Mouse (Mus musculus): ENCODE data around the gene Odaph. TPM values are rescaled to one million over a fixed set of nuclear protein-coding genes. Genes with fewer than 3 reads are reported as not detected.

Gene Odaph
- polyA plus RNA-seq, 1 experiment from 2014 or later, result not detected

DNA sequence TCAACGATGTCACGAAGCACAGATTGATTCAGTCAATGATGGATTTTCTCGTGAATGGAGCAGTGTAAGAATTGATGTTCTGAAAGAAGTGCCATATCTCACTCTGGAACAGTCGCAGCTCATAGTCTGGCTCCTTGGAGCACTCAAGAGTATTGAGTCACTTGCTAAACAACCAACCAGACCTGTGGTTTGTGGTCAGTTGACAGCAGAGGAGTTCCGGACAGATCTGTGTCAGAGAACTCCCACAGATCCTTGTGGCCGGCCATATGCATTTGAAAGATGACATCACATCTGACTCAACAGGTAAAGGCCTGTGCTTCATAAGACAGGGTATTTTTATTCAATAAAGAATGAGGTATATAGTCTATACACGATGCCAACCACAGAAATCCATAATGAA, 13.3 kb upstream of the Odaph start:
- DNase-seq (ENCODE audit: low spot score), result no peak
- no peak overlapping the region for H3K4me3 ChIP-seq
- no peaks in the 10 kb centered on the region for H3K4me1 ChIP-seq
- H3K27me3 ChIP-seq (ENCODE audit: low read depth, poor library complexity, severe bottlenecking), result no peaks in the 10 kb centered on the region
- no peaks in the 10 kb centered on the region for H3K9me3 ChIP-seq (replicated peaks)
- no peak overlapping the region for H3K27ac ChIP-seq
- H3K36me3 ChIP-seq, result 0 out of 2 replicates have a peak, but pooled peaks cover 6% of the 10 kb centered on the region
- WGBS, result 93% methylated on average over 7 of the region's 7 CpGs

DNA sequence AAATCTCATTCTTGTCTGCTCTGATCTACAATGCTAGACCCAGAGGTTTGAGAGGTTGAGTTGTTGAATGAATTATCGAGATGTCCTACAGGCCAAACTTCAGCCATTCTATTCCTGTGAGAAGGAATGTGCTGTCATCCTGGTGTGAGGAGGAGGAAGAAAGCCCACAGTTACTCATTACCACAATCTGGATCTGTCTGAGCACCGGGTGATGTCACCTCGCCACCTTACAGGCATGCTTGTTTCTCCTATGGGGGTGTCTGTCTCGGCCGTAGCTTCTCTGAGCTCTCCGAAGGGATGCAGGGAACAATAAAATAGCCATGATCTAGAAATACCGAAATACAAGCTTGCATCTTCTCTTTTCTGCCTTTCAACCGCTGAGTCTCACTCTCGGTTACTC, 11.5 kb upstream of the Odaph start:
- Histone ChIP-seq H3K36me3 (no peaks in the 10 kb centered on the region), H3K4me3 (no peak overlapping the region), H3K4me1 (no peaks in the 10 kb centered on the region), H3K27me3 (ENCODE audit: low read depth, poor library complexity, severe bottlenecking) (no peaks in the 10 kb centered on the region), H3K27ac (no peak overlapping the region), H3K9me3 (replicated peaks) (no peaks in the 10 kb centered on the region)
- WGBS, result 88% methylated on average over 9 of the region's 9 CpGs
- DNase-seq (ENCODE audit: low spot score), result no peak

DNA sequence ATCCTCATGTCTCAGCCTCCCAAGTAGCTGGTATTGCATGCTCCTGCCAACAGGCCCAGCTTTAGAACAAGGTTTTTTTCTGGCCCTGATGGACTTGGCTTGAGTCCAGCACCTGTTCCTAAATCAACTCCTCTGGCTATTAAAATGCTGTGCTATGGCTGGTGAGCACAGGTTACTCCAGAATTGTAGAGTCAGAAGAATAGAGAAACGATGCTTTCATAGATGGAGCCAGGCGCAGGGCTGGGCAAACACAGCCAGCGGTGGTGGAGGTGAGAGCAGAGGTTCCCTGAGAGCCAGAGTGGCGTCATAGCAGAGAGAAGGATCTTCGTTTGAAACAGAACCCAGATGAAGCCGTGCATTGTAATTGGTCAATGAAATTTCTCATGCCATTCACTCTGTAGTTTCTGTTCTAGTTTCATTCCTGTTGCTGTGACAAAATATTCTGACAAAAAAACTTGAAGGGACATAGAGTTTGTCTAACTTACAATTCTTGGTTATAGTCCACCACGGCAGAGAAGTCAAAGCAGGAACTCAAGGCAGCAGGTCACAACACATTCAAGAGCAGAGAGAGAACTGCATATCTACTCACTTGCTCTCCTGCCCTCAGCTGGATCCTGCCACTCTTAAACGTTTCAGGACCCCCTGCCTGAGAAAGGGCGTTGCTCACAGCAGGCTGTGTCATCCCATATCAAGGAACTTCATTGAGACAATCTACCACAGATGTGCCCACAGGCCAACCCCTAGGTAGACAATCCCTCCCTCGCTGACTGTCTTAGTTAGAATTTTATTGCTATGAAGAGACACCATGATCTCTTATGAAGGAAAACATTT, 10.5 kb upstream of the Odaph start:
- Histone ChIP-seq H3K27ac (no peak overlapping the region), H3K27me3 (ENCODE audit: low read depth, poor library complexity, severe bottlenecking) (no peaks in the 10 kb centered on the region), H3K4me3 (no peak overlapping the region), H3K4me1 (no peaks in the 10 kb centered on the region), H3K36me3 (no peaks in the 10 kb centered on the region), H3K9me3 (replicated peaks) (no peaks in the 10 kb centered on the region)
- no peak for DNase-seq (ENCODE audit: low spot score)
- WGBS, result 78% methylated on average over 10 of the region's 10 CpGs

DNA sequence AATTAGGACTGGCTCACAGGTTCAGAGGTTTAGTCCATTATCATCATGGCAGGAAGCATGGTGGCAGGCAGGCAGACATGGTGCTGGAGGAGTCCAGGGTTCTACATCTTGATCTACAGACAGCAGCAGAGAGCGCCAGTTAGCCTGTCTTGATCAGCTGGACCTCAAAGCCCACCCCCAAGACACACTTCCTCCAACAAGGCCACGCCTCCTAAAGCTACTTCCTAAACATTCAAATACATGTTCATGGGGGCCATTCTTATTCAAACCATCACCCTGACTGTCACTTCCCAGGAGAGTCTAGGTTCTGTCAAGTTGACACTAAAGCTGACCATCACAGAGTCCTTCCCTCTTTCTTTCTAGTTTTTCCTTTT, 9.9 kb upstream of the Odaph start:
- Histone ChIP-seq H3K27me3 (ENCODE audit: low read depth, poor library complexity, severe bottlenecking) (no peaks in the 10 kb centered on the region), H3K4me3 (no peak overlapping the region), H3K36me3 (no peaks in the 10 kb centered on the region), H3K4me1 (no peaks in the 10 kb centered on the region), H3K27ac (no peak overlapping the region), H3K9me3 (replicated peaks) (no peaks in the 10 kb centered on the region)
- 91% methylated on average over 2 of the region's 2 CpGs for WGBS
- DNase-seq (ENCODE audit: low spot score), result no peak

DNA sequence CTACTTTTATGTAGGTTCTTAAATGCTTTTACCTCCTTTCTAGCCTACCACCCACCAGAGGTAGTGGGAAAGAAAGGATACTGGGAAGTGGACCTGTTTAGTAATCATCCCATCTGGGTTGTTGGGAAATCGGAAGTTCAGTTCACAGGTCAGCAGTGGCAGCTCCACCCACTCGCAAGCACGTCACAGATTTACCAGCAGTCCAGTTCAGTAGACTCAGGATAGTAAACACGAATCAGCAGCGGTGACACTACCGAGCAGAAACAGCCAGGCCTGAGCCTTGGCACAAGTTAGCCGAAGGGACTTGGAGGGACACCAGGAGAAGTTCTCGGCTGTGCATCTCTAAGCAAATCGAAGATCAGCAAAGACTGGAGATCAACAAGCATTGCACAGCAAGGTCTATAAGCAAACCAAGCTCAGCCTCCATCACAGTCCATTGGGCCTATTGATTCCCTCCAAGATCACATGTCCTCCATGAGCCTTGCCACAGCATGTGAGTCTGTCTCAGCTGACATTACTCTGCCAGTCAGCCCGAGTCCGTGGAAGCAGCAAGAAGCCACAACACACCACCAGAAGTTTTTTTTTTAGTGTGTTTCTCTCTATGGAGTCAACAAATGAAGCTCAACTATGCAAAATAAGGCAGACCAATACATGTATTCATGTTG, 6.0 kb upstream of the Odaph start:
- DNase-seq (ENCODE audit: low spot score), result no peak
- Histone ChIP-seq H3K4me3 (no peak overlapping the region), H3K36me3 (no peaks in the 10 kb centered on the region), H3K4me1 (no peaks in the 10 kb centered on the region), H3K27ac (no peak overlapping the region), H3K27me3 (ENCODE audit: low read depth, poor library complexity, severe bottlenecking) (no peaks in the 10 kb centered on the region), H3K9me3 (replicated peaks) (no peaks in the 10 kb centered on the region)
- WGBS, result 91% methylated on average over 11 of the region's 11 CpGs

DNA sequence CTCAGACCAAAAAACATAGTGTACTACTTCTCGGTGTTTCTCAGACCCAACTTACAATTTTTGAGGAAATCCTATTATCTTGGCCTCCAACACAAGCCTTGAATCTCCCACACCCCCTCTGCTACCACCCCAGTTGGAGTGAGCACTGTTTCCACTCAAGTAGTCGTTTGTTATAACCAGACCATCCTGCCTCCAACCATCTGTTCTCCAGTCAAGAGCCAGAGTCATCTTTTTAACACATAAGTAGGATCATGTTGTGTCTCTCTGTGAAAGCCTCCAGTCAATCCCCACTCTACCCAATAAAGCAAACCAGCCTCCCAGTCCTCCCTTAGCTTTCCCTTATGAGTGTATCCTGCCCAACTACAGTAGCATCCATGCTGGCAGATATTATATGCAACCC, 3.8 kb upstream of the Odaph start:
- DNase-seq (ENCODE audit: low spot score), result no peak
- no peaks in the 10 kb centered on the region for H3K27me3 ChIP-seq (ENCODE audit: low read depth, poor library complexity, severe bottlenecking)
- H3K9me3 ChIP-seq (replicated peaks), result no peaks in the 10 kb centered on the region
- H3K27ac ChIP-seq, result no peak overlapping the region
- no peaks in the 10 kb centered on the region for H3K36me3 ChIP-seq
- H3K4me1 ChIP-seq, result no peaks in the 10 kb centered on the region
- WGBS, result 78% methylated on average over 2 of the region's 2 CpGs
- no peak overlapping the region for H3K4me3 ChIP-seq

DNA sequence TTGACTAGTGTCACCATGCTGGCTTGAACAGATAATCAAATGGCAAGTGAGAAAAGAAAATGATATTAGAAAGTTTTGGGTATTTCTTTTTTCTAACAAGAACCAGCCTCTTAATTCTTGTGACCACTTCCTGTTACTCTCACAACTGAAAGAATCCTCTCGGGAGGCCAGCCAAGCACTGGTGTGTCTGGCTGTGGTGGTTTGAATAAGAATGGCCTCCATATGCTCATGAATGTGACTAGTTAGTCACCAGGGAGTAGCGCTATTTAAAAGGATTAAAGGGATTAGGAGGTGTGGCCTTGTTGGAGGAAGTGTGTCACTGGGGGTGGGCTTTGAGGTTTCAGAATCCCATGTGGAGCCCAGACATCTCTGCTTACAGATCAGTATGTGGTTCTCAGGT, 1.6 kb upstream of the Odaph start:
- DNase-seq (ENCODE audit: low spot score), result no peak
- Histone ChIP-seq H3K36me3 (no peaks in the 10 kb centered on the region), H3K4me1 (no peaks in the 10 kb centered on the region), H3K27ac (no peak overlapping the region), H3K4me3 (no peak overlapping the region), H3K9me3 (replicated peaks) (no peaks in the 10 kb centered on the region), H3K27me3 (ENCODE audit: low read depth, poor library complexity, severe bottlenecking) (no peaks in the 10 kb centered on the region)
- WGBS, result 78% methylated on average over 2 of the region's 2 CpGs

DNA sequence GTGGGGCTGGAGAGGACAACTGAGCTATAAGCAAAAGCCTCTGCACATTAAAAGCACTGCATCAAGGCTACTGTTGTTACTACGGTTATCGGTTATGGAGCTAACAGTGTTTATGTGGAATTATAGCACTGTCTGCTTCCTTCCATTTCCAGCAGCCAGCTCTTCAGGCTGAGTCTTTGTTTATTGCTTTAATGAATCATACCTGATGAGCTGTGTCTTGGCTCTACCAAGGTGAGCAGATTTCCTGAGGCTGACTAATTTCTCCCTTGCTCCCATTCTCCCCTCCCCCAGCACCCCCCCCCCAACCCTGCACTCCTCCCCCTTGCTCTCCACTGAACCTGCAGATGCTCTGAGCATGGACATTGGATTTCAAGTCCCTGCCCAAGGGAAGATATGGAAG, 524 bp downstream of the Odaph start:
- no peak for DNase-seq (ENCODE audit: low spot score)
- 91% methylated on average over 2 of the region's 2 CpGs for WGBS
- H3K4me1 ChIP-seq, result no peaks in the 10 kb centered on the region

DNA sequence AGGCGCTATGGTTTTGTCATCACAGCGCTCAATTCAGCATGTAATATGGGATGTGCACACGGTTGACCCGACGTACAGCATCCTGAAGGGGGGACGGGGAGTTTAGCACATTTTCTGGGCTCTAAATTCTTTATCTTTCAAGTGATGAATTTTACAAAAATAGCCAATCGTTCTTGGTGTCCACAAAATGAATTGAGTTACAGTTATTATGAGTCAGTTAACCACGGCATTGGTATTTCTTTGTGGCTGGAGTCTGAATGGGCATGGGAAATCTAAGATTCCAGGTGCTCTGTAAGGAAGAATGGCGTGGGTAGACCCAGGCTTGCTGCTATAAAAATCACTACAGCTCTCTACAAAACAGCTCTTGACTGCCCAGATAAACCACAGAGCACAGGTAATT, 2.0 kb downstream of the Odaph start:
- 90% methylated on average over 9 of the region's 9 CpGs for WGBS
- Histone ChIP-seq H3K4me1 (no peaks in the 10 kb centered on the region), H3K4me3 (no peak overlapping the region), H3K27me3 (ENCODE audit: low read depth, poor library complexity, severe bottlenecking) (no peaks in the 10 kb centered on the region), H3K9me3 (replicated peaks) (no peaks in the 10 kb centered on the region), H3K36me3 (no peaks in the 10 kb centered on the region), H3K27ac (no peak overlapping the region)
- DNase-seq (ENCODE audit: low spot score), result no peak

More for the DNA sequence above, 524 bp downstream of the Odaph start:
- H3K36me3 ChIP-seq, result no peaks in the 10 kb centered on the region
- no peaks in the 10 kb centered on the region for H3K9me3 ChIP-seq (replicated peaks)
- H3K27ac ChIP-seq, result no peak overlapping the region
- H3K4me3 ChIP-seq, result no peak overlapping the region
- no peaks in the 10 kb centered on the region for H3K27me3 ChIP-seq (ENCODE audit: low read depth, poor library complexity, severe bottlenecking)

DNA sequence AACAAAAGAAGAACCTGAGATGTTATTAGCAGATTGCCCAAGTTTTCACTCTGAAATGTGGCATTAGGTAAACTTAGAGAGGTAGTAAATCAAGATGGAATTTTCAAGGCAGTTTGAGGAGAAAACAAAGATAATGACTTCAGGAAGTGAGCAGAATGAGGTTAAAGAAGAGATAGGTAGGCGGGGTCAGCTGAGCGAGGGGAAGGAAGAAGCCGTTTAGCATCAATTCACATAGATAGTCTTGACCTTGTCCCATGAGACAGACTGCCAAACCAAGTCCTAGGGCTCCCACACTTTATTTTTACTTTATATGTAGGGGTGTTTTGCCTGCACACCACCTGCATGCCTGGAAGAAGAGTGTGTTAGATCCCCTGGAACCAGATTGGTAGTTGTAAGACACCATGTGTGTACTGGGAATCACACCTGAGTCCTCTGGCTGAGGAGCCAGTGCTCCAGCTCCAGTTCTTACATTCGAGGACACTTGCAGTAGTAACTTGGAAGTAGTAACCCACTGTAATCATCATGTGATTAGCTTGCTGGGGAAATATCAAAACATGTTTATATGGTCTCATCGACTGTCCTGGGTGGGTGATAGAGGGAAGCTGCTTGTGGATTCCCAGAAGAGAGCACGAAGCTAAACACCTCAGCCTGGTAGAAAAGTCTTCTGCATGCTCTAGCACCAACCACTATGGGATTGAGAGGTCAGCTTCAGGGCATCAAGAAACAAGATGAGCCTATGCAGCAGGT, 4.1 kb downstream of the Odaph start:
- Histone ChIP-seq H3K4me1 (no peaks in the 10 kb centered on the region), H3K4me3 (no peak overlapping the region), H3K27me3 (ENCODE audit: low read depth, poor library complexity, severe bottlenecking) (no peaks in the 10 kb centered on the region), H3K36me3 (no peaks in the 10 kb centered on the region), H3K27ac (no peak overlapping the region), H3K9me3 (replicated peaks) (no peaks in the 10 kb centered on the region)
- DNase-seq (ENCODE audit: low spot score), result no peak
- WGBS, result 84% methylated on average over 6 of the region's 6 CpGs

DNA sequence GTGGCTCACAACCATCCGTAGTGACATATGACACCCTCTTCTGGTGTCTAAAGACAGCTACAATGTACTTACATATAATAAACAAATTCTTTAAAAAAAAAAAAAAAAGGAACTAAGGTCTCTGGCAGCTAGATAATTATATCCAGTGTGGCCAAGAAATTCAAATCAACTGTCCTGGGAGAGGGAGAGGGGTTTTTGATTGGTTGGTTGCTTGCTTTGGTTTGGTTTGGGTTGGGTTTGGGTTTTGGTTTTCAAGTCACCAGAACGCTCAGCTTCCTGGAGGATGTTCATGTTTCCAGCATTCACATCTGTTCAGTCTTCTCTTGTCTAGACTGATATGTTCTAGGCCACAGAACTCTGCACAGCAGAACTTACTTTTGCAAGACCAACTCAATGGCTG, 5.8 kb downstream of the Odaph start:
- H3K4me3 ChIP-seq, result no peak overlapping the region
- no peak for DNase-seq (ENCODE audit: low spot score)
- WGBS, result 91% methylated on average over 2 of the region's 2 CpGs
- H3K36me3 ChIP-seq, result no peaks in the 10 kb centered on the region
- no peaks in the 10 kb centered on the region for H3K27me3 ChIP-seq (ENCODE audit: low read depth, poor library complexity, severe bottlenecking)
- no peaks in the 10 kb centered on the region for H3K4me1 ChIP-seq
- no peaks in the 10 kb centered on the region for H3K9me3 ChIP-seq (replicated peaks)
- H3K27ac ChIP-seq, result no peak overlapping the region

DNA sequence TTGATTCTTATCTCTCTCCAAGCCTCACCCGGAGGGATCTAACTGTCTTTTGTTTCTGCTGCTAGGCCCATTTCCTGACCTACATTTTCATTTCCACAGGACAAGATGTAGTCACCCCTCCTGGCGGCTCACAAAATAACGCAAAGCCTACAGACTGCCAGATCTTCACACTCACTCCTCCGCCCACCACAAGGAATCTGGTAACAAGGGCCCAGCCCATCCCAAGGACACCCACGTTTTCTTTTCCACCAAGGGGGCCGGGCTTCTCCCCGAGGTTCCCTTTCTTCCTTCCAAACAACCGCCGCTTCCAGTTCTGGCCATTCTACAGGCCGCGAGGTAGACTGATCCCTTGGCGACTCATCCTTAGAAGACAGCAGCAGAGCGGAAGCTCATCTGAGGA, 7.3 kb downstream of the Odaph start:
- no peaks in the 10 kb centered on the region for H3K9me3 ChIP-seq (replicated peaks)
- no peaks in the 10 kb centered on the region for H3K36me3 ChIP-seq
- H3K27ac ChIP-seq, result no peak overlapping the region
- H3K4me3 ChIP-seq, result no peak overlapping the region
- H3K4me1 ChIP-seq, result no peaks in the 10 kb centered on the region
- no peak for DNase-seq (ENCODE audit: low spot score)
- no peaks in the 10 kb centered on the region for H3K27me3 ChIP-seq (ENCODE audit: low read depth, poor library complexity, severe bottlenecking)
- WGBS, result 61% methylated on average over 13 of the region's 13 CpGs

DNA sequence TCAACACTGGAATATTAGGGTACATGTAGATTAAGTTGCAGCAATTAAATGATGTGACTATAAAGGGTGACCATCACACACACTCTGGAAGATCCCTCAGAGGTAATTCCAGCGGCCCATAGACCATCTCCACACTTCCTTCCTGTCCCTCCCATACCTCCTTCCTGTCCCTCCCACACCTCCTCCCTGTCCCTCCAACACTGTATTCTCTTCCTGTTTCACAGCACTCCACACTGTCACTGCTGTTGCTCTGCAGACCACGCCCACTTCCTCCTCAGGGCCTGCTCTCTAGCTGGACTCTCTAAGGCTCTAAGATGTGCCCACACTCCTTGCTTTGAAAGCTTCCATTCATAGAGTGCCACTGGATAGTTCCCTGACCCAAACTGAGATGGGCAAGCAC, 13.5 kb downstream of the Odaph start:
- Histone ChIP-seq H3K36me3 (no peaks in the 10 kb centered on the region), H3K27me3 (ENCODE audit: low read depth, poor library complexity, severe bottlenecking) (no peaks in the 10 kb centered on the region), H3K4me3 (no peak overlapping the region), H3K4me1 (no peaks in the 10 kb centered on the region), H3K9me3 (replicated peaks) (no peaks in the 10 kb centered on the region), H3K27ac (no peak overlapping the region)
- DNase-seq (ENCODE audit: low spot score), result no peak
- WGBS, result 76% methylated on average over 2 of the region's 2 CpGs

Data from limb, embryonic 10.5 days (tissue).